Mouse (Mus musculus): ENCODE measurements around the gene Olfml3.
A peak's percentile ranks its signal among the peaks of the same experiment; 100 is the strongest.

The Olfml3 gene

DNA sequence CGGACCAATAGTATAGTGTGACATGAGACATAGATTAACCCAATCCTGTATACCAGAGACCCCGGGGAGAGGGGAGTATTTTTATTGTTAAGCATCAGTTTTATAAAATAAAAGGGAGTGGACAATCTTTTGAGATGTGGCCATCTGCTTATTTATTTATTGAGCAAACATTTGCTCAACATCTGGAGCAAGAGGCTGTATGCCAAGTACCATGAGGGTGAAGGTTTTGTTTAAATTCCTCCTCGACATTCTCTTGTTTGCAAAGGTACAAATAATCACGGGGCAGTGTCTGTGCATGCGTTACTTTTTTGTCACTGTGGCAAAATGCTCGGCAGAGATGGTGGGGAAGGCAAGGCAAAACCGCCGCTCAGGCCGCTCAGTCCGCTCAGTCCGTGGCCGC lies 32.4 kb downstream of the Olfml3 start:
- no peak for DNase-seq

DNA sequence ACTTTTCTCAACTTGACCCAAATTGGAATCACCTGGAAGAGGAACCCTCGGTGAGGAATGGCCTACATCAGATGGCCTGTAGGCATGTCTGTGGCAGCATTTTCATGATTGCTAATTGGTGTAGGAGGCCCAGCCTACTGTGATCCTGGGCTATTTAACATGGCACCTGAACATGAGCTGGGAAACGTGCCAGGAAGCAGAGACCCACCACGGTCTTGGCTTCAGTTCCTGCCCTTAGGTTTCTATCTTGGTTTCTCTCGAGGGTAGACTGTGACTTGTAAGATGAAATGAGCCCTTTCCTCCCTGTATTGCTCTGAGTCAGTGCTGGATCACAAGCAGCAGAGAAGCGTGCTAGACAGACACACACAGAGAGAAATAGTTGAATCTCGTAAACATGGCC lies 33.1 kb downstream of the Olfml3 start:
- no peak for DNase-seq

DNA sequence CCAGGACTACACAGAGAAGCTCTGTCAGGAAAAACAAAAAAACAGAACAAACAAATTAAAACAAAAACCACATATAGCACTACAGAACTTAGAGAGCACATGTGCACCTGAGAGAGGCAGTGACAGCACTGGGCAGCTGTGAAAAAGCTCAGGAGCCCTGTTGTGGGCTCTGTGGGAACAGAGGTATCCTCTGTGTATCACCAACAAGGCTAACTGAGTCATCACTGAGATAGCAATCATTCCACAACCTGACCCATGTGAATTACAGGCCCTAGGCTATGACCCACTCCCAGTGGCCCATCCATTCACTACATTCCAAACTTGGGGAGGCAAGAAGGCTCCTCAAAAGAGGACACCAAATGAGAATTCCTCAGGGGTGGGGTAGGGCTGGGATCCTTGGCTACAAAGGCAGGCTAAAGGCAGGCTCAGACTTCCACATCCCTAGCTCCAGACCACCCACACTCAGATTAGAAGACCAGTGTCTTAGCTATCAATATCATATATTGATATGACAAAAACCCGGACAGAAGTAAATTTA lies 41.3 kb downstream of the Olfml3 start:
- DNase-seq: no peak

DNA sequence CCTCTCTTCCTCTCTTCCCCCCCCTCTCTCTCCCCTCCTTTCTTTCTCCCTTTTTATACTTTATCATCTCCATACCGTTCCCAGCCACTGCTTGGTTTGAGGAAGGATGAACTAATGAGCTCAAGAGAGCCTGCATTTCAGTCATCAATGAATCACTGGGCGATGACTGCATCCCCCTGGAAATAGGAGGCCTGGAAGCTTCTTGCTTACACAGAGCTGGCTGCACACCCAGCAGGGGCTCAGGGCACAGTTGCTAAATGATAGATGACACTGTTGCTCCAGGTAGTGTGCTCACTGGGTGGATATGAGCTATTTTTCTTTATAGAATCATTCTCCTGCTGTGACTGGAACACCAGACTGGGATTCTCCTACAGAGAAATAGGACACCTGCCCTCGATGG lies 42.2 kb downstream of the Olfml3 start:
- DNase-seq: no peak

DNA sequence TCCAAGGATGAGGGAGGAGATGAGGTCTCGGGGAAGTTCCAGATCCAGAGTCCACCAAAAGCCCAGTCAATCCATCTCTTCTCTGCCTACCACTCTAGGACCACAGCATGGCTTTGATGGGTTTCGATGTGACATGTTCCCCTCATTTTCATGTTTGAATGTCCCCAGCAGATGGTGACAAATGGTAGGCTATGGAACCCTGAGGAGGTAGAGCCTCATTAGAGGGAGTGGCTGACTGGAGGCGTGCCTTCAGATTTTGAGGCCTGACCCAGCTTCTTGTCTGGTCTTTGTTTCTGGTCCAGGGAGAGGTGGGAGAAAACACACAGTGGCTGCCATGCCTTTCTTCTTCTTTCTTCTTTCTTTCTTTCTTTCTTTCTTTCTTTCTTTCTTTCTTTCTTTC lies 47.3 kb downstream of the Olfml3 start:
- peak; percentile 20 for DNase-seq

DNA sequence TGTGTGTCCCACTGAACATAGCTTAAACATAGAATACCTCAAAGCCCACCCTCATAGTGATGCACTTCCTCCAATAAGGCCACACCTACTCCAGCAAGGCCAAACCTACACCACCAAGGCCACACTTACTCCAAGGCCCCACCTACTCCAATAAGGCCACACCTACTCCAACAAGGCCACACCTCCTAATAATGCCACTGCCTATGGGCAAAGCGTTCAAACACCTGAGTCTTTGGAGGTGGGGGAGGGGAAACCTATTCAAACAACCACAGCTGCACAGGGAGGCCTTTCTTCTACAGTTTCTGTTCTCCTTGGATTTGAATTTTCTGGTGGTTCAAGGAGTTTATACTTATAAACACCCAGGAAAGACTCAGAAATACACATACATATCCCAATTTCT lies 48.8 kb downstream of the Olfml3 start:
- DNase-seq: no peak

DNA sequence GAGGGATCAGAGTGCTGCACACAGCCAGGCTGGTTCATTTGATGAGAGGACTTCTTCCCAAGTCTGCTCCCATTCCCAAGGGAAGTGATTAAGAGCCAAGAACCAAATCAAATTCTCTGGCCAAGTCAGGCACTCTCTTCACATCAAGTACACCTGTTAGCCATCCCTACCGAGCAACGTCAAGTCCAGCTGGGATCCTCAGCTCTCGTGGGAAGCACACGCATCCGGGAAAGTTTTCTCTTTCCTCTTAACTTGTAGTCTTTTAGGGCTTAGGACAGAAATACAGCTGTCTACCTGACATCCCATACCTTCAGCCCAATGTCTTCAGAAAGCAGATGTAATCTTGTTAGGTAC lies 53.9 kb downstream of the Olfml3 start:
- no peak for DNase-seq

DNA sequence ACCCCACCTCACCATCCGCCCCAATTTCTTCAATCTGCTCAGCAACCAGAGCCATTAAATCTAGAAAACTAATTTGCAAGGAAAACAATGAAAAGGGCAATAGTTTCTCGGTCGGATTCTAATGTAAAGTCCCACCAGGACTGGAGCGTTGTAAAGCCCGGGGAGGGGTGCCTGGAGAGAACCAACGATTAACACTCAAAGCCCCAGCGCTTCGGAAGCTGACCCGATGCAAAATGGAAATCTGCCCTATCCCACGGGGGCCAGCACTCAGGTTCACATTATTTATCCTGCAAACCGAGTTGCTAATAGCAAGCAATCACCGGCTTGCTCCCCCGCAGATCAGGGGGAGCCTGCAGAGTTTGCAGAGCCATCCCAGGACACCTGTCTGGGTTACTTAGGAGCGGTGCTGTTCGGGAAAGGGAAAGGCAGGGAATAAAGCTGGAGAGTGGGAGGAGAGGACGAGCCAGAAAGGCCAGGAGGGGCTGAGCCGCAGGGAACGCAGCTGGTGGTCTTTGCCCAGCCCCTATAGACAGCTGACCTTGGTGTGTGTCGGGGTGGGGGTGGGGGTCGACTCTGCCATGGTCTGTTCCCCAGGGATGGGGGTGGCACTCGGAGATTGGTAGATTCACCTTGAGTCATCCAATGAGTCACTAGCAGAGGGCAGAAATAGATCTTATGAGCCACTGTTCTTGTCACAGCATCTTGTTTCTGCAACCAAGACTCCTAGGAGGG lies 54.4 kb downstream of the Olfml3 start:
- DNase-seq: no peak

DNA sequence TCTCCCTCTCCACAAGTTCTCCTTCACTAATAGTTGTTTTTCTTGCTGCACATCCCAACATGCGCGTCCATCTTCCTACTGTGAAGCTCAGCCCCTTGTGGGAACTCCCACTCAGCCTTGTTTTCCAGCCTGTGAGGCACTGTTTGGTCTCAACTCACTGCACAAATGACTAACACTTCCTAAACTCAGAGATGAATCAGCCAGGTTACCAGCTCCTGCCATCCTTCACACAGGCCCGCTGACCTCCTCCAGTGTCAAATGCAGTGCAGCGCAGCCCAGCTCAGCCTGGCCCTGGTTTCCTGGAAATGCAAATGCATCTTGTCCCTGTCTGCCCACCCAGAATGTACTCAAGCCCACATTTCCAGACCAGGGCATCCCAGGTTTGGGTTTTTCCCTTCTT lies 55.3 kb downstream of the Olfml3 start:
- DNase-seq: no peak

DNA sequence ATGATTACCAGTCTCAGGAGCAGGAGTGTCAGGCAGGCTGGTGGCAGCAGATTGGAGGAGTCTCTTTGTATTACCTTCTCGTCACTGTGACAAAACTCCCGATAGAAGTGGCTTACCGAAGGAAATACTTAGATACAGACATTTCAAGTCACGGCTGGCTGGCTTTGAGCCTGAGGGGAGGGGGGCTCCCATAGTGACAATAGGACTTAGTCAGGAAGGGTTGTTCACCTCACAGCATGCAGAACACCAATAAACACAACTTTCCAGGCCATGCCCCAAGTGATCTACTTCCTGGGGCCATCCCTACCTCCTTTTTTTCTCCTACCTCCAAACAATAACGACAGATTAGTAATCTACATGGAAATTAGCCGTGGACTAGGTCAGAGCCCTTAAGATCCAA lies 59.0 kb downstream of the Olfml3 start:
- DNase-seq: no peak

DNA sequence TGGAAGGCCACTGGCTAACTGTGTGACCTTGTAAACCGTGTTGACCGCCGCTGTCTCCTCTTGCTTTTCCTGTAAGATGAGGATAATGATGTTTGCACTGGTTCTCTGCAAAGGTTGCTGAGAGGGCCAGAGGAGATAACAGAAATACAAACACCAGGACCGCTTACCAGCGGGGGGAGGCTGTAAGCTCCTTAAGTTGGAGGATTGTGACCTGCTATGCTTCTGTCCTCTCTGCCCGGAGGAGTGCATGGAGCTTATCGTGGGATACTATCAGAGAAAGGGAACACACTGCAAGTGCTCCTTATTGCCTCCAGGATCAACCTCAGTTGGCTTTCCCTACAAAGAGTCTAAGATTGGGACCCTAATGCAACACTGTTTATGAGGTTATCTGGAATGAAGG lies 65.1 kb downstream of the Olfml3 start:
- no peak for DNase-seq
